Mouse (Mus musculus) cortical plate, adult 2 months (tissue): ENCODE data around the gene Glb1.
A peak's percentile ranks its signal among the peaks of the same experiment; 100 is the strongest.

Experiments
- CTCF ChIP-seq: fragments of 200-500 bp; IDR thresholded peaks from 2 replicates; pipeline ENCODE4 v1.5.1; 2011; ENCODE audit warnings: mild to moderate bottlenecking, control low read depth, low read length; ENCODE audit not compliant: insufficient read depth; ENCODE audit errors: extremely low read depth
- POLR2A ChIP-seq: fragments of 200-500 bp; IDR thresholded peaks from 2 replicates; pipeline ENCODE4 v1.6.1; 2011; ENCODE audit warnings: mild to moderate bottlenecking, low read length, control low read depth; ENCODE audit not compliant: insufficient read depth; ENCODE audit errors: extremely low read depth

DNA sequence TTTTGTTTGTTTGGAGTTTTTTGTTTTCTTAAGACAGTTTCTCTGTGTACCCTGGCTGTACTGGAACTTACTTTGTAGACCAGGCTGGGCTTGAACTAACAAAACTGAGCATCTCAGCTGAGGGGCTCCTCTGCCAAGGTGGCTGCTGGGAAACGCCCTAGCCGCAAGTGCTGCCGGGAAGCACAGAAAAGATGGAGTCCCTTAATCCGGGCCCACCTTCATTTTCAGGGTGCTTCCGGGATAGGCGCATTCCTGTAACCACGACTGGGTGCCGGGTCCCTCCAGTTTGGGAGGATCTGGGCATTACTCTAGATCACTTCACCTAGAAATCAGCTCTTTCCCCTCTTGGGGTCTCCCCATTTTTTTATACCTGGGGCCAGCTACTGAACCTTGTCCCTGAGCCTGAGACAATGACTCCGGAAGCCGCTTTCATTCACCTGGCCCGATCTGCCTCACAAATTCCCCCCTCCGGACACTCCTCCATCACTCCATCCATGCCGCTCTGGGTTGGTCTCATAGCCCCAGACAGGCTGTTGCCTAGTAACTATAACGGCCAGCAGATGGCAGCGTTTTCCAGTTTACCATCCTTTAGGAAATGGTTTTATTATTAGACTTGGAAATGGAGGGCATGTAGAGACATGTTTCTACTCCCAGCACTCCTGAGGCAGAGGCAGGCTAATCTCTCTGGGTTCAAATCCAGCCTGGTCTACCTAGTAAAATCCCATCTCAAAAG is 99.1 kb downstream of the Glb1 start:
- no peak for TF ChIP-seq POLR2A
- TF ChIP-seq CTCF = peak; percentile 45
